Mouse (Mus musculus) CH12.LX (cell line): ENCODE measurements around the gene Ckap4. TPM values are rescaled to one million over a fixed set of nuclear protein-coding genes. Genes with fewer than 3 reads are reported as not detected.
A peak's percentile ranks its signal among the peaks of the same experiment; 100 is the strongest.

ENCODE experiments used
- DNase-seq: peaks from one replicate; pipeline ENCODE4 v3.0.0-alpha.2; 2013; ENCODE audit errors: extremely low read depth
- H3K27ac ChIP-seq: 2 replicates; pipeline ENCODE4 v1.5.1; 2012; ENCODE audit warnings: low read depth, mild to moderate bottlenecking, control low read depth, moderate library complexity; ENCODE audit not compliant: insufficient read depth
- H3K27me3 ChIP-seq: replicated peaks from 2 replicates; pipeline ENCODE3; 2012; ENCODE audit warnings: inconsistent platforms
- H3K36me3 ChIP-seq, 2 experiments: replicated peaks in 1 of 2; 2 replicates each; pipeline versions ENCODE3 to v1.6.1; 2012; ENCODE audit warnings: inconsistent platforms in 1 of 2, low read length in 1 of 2, mild to moderate bottlenecking in 1 of 2, mixed read lengths in 1 of 2, moderate library complexity in 1 of 2; ENCODE audit not compliant: control insufficient read depth in 1 of 2, insufficient read depth in 1 of 2
- H3K4me1 ChIP-seq, 2 experiments: 2 replicates each; pipeline ENCODE4 v1.6.1; 2012; ENCODE audit warnings: inconsistent platforms in 1 of 2, moderate library complexity in 1 of 2; ENCODE audit not compliant: insufficient read depth in 2 of 2, control insufficient read depth in 1 of 2
- H3K4me2 ChIP-seq: 2 replicates; pipeline ENCODE4 v1.6.1; 2012; ENCODE audit warnings: low read depth, mild to moderate bottlenecking, control low read depth; ENCODE audit not compliant: poor library complexity, insufficient read depth, severe bottlenecking
- H3K4me3 ChIP-seq, 3 experiments: fragments of 150-350 bp in 1 of 3; sonication (generic) in 1 of 3; replicated peaks in 1 of 3; 2 replicates each; pipeline versions ENCODE3 to v1.5.1; 2011 to 2012; ENCODE audit warnings: low read depth in 2 of 3, low read length in 2 of 3, mild to moderate bottlenecking in 2 of 3, moderate library complexity in 2 of 3, control low read depth in 1 of 3, improper control_type of control experiment in 1 of 3, inconsistent platforms in 1 of 3, mixed read lengths in 1 of 3; ENCODE audit not compliant: poor library complexity in 1 of 3
- H3K79me2 ChIP-seq: replicated peaks from 2 replicates; pipeline ENCODE4 v1.6.1; 2012; ENCODE audit warnings: mild to moderate bottlenecking, moderate library complexity; ENCODE audit not compliant: control insufficient read depth, poor library complexity, insufficient read depth, severe bottlenecking; ENCODE audit errors: extremely low read depth
- H3K9ac ChIP-seq: 2 replicates; pipeline ENCODE4 v1.6.1; 2012; ENCODE audit warnings: low read depth, mild to moderate bottlenecking, control low read depth, moderate library complexity; ENCODE audit not compliant: insufficient read depth
- H3K9me3 ChIP-seq: replicated peaks from 2 replicates; pipeline ENCODE3; 2012; ENCODE audit warnings: low read length, inconsistent platforms, mixed read lengths
- BHLHE40 ChIP-seq: IDR thresholded peaks from 2 replicates; pipeline ENCODE4 v1.6.1; 2011; ENCODE audit warnings: mild to moderate bottlenecking, low read depth, low read length, improper control_type of control experiment
- CHD1 ChIP-seq: IDR thresholded peaks from 2 replicates; pipeline ENCODE4 v1.6.1; 2012; ENCODE audit warnings: low read depth, low read length, improper control_type of control experiment, inconsistent platforms
- CHD2 ChIP-seq: IDR thresholded peaks from 2 replicates; pipeline ENCODE4 v1.6.1; 2011; ENCODE audit warnings: low read length, improper control_type of control experiment
- E2F4 ChIP-seq: IDR thresholded peaks from 2 replicates; pipeline ENCODE4 v1.6.1; 2011; ENCODE audit warnings: low read depth, low read length, improper control_type of control experiment; ENCODE audit not compliant: insufficient replicate concordance
- ELF1 ChIP-seq: IDR thresholded peaks from 2 replicates; pipeline ENCODE4 v1.6.1; 2014; ENCODE audit warnings: low read depth, mild to moderate bottlenecking, inconsistent platforms, low read length, improper control_type of control experiment
- EP300 ChIP-seq: IDR thresholded peaks from 2 replicates; pipeline ENCODE4 v1.6.1; 2011; ENCODE audit warnings: low read length, improper control_type of control experiment
- ETS1 ChIP-seq: conservative IDR thresholded peaks from 2 replicates; pipeline ENCODE4 v1.6.1; 2012; ENCODE audit warnings: low read depth, mild to moderate bottlenecking, inconsistent platforms, low read length, improper control_type of control experiment, moderate library complexity
- GABPA ChIP-seq: IDR thresholded peaks from 2 replicates; pipeline ENCODE4 v1.6.1; 2012; ENCODE audit warnings: low read depth, low read length, improper control_type of control experiment, inconsistent platforms; ENCODE audit not compliant: insufficient replicate concordance
- JUN ChIP-seq: IDR thresholded peaks from 2 replicates; pipeline ENCODE4 v1.6.1; 2011; ENCODE audit warnings: low read depth, mild to moderate bottlenecking, low read length, improper control_type of control experiment, moderate library complexity; ENCODE audit not compliant: insufficient read depth
- JUND ChIP-seq: conservative IDR thresholded peaks from 2 replicates; pipeline ENCODE4 v1.6.1; 2011; ENCODE audit warnings: low read depth, low read length, improper control_type of control experiment
- KAT2A ChIP-seq: IDR thresholded peaks from 2 replicates; pipeline ENCODE4 v1.6.1; 2012; ENCODE audit warnings: low read length, improper control_type of control experiment, inconsistent platforms; ENCODE audit not compliant: insufficient replicate concordance
- MAX ChIP-seq: IDR thresholded peaks from 2 replicates; pipeline ENCODE4 v1.6.1; 2011; ENCODE audit warnings: low read length, improper control_type of control experiment
- MAZ ChIP-seq: IDR thresholded peaks from 2 replicates; pipeline ENCODE4 v1.6.1; 2012; ENCODE audit warnings: low read depth, mild to moderate bottlenecking, inconsistent platforms, low read length, improper control_type of control experiment, moderate library complexity
- MEF2A ChIP-seq: IDR thresholded peaks from 2 replicates; pipeline ENCODE4 v1.6.1; 2014; ENCODE audit warnings: low read depth, mild to moderate bottlenecking, inconsistent platforms, low read length, improper control_type of control experiment, borderline replicate concordance
- MXI1 ChIP-seq: IDR thresholded peaks from 2 replicates; pipeline ENCODE4 v1.6.1; 2011; ENCODE audit warnings: mild to moderate bottlenecking, low read depth, low read length, improper control_type of control experiment
- NELFE ChIP-seq: IDR thresholded peaks from 2 replicates; pipeline ENCODE4 v1.6.1; 2011; ENCODE audit warnings: low read depth, low read length, improper control_type of control experiment
- NRF1 ChIP-seq: IDR thresholded peaks from 2 replicates; pipeline ENCODE4 v1.6.1; 2014; ENCODE audit warnings: low read depth, mild to moderate bottlenecking, inconsistent platforms, low read length, improper control_type of control experiment, moderate library complexity
- PAX5 ChIP-seq: IDR thresholded peaks from 2 replicates; pipeline ENCODE4 v1.6.1; 2012; ENCODE audit warnings: low read length, inconsistent platforms, mixed read lengths
- POLR2A ChIP-seq: IDR thresholded peaks from 2 replicates; pipeline ENCODE4 v1.6.1; 2011; ENCODE audit warnings: low read depth, mild to moderate bottlenecking, improper control_type of control experiment, low read length
- POLR2AphosphoS2 ChIP-seq: IDR thresholded peaks from 2 replicates; pipeline ENCODE4 v1.6.1; 2011; ENCODE audit warnings: low read depth, low read length, improper control_type of control experiment
- RAD21 ChIP-seq: IDR thresholded peaks from 2 replicates; pipeline ENCODE4 v1.6.1; 2011; ENCODE audit warnings: low read depth, mild to moderate bottlenecking, low read length, improper control_type of control experiment, moderate library complexity
- RCOR1 ChIP-seq: conservative IDR thresholded peaks from 2 replicates; pipeline ENCODE4 v1.6.1; 2012; ENCODE audit warnings: low read depth, mild to moderate bottlenecking, inconsistent platforms, low read length, improper control_type of control experiment
- SIN3A ChIP-seq: IDR thresholded peaks from 2 replicates; pipeline ENCODE4 v1.6.1; 2012; ENCODE audit warnings: low read length, improper control_type of control experiment, inconsistent platforms
- SMC3 ChIP-seq: IDR thresholded peaks from 2 replicates; pipeline ENCODE4 v1.6.1; 2011; ENCODE audit warnings: low read depth, low read length, improper control_type of control experiment
- TBP ChIP-seq: conservative IDR thresholded peaks from 2 replicates; pipeline ENCODE4 v1.6.1; 2011; ENCODE audit warnings: low read depth, low read length, improper control_type of control experiment
- TCF12 ChIP-seq: IDR thresholded peaks from 2 replicates; pipeline ENCODE4 v1.6.1; 2014; ENCODE audit warnings: low read depth, mild to moderate bottlenecking, inconsistent platforms, low read length, improper control_type of control experiment
- UBTF ChIP-seq: IDR thresholded peaks from 2 replicates; pipeline ENCODE4 v1.6.1; 2012; ENCODE audit warnings: low read depth, mild to moderate bottlenecking, inconsistent platforms, low read length, improper control_type of control experiment, moderate library complexity
- USF1 ChIP-seq: IDR thresholded peaks from 2 replicates; pipeline ENCODE4 v1.6.1; 2014; ENCODE audit warnings: low read depth, mild to moderate bottlenecking, inconsistent platforms, low read length, improper control_type of control experiment
- ZC3H11A ChIP-seq: IDR thresholded peaks from 2 replicates; pipeline ENCODE4 v1.6.1; 2012; ENCODE audit warnings: low read depth, mild to moderate bottlenecking, inconsistent platforms, low read length, improper control_type of control experiment
- ZKSCAN1 ChIP-seq: IDR thresholded peaks from 2 replicates; pipeline ENCODE4 v1.6.1; 2012; ENCODE audit warnings: low read depth, inconsistent platforms, low read length, improper control_type of control experiment, borderline replicate concordance
- ZNF384 ChIP-seq: IDR thresholded peaks from 2 replicates; pipeline ENCODE4 v1.6.1; 2012; ENCODE audit warnings: low read depth, low read length, improper control_type of control experiment, inconsistent platforms
- dilution Hi-C: fragments of 300-500 bp; cut with MboI; formaldehyde crosslinking; loops from 2 replicates; pipeline ENCODE4 v1.14.3; 2020; ENCODE audit warnings: low sequenced_read_pairs; ENCODE audit not compliant: extremely low pct_unique_long_range_greater_than_20kb, extremely low pct_ligation_motif_present
- in situ Hi-C: fragments of 300-500 bp; cut with MboI; formaldehyde crosslinking; loops from 3 replicates; pipeline ENCODE4 v1.14.3; 2019; ENCODE audit warnings: low sequenced_read_pairs, low pct_ligation_motif_present, low pct_unique_long_range_greater_than_20kb, mixed read lengths
- polyA plus RNA-seq: library from polyadenylated mRNA; unstranded; fragments of >175 nt; gene quantifications from 2 replicates; pipeline ENCODE4 v1.2.1, GENCODE M21; 2012; ENCODE audit warnings: low read depth; ENCODE audit not compliant: insufficient read length
- total RNA-seq, 2 experiments: library from RNA; depleted of rRNA; stranded (reverse); fragments of 300-350 nt in 1 of 2; fragments of >200 nt in 1 of 2; gene quantifications; 2 replicates each; pipeline ENCODE4 v1.2.3; 2012 to 2014

Gene Ckap4
- total and polyA plus RNA-seq, 3 experiments, result 24.4 to 71.2 (median 35.0) TPM

GRCm38 (mm10) chr10:84578738-84579137 is 44.9 kb upstream of the Ckap4 start:
- Histone ChIP-seq H3K4me2 (no peak overlapping the region), H3K27ac (no peak overlapping the region), H3K27me3 (peaks cover 4% of the 10 kb centered on the region), H3K9me3 (peaks cover 2% of the 10 kb centered on the region), H3K79me2 (no peaks in the 10 kb centered on the region), H3K4me3 (no peak overlapping the region), H3K4me1 (peaks cover 6 to 30% of the 10 kb centered on the region in 2 experiments), H3K9ac (no peak overlapping the region), H3K36me3 (no peaks in the 10 kb centered on the region)
- dilution Hi-C loops (no loop called here), in situ Hi-C loops (no loop called here)
- no peak for TF ChIP-seq RAD21
- no peak for TF ChIP-seq PAX5
- TF ChIP-seq CHD1, result no peak
- TF ChIP-seq ZC3H11A, result no peak
- TF ChIP-seq JUND, result no peak
- no peak for TF ChIP-seq TBP
- TF ChIP-seq TCF12, result no peak
- DNase-seq, result no peak

GRCm38 (mm10) chr10:84577071-84577727 is 43.3 kb upstream of the Ckap4 start:
- Histone ChIP-seq H3K4me1 (peaks cover 6 to 45% of the 10 kb centered on the region in 2 experiments), H3K9me3 (no peaks in the 10 kb centered on the region), H3K27ac (peak overlapping the region; percentile 29; the same call in 1 of the 2 replicates), H3K79me2 (no peaks in the 10 kb centered on the region), H3K4me3 (peak overlapping the region; percentile 78 to 93 (median 88)), H3K36me3 (no peaks in the 10 kb centered on the region), H3K27me3 (peaks cover 4% of the 10 kb centered on the region), H3K9ac (peak overlapping the region; percentile 60), H3K4me2 (peak overlapping the region; percentile 60)
- in situ Hi-C loops (no loop called here), dilution Hi-C loops (no loop called here)
- DNase-seq, result peak; percentile 65
- TF ChIP-seq KAT2A (no peak), POLR2A (no peak; the same call in 1 of the 2 replicates), ZC3H11A (no peak), POLR2AphosphoS2 (no peak), TBP (no peak), SIN3A (peak; percentile 75; the same call in 1 of the 2 replicates), ETS1 (no peak), JUND (no peak), MAZ (peak; percentile 67; the same call in 1 of the 2 replicates), MEF2A (no peak), GABPA (no peak), ZNF384 (no peak), ELF1 (peak; percentile 42; the same call in 1 of the 2 replicates), E2F4 (no peak), ZKSCAN1 (no peak), JUN (no peak), TCF12 (no peak), UBTF (no peak), NELFE (no peak), MAX (peak; percentile 88), BHLHE40 (peak; percentile 71), SMC3 (no peak), MXI1 (peak; percentile 85; the same call in 1 of the 2 replicates), RAD21 (no peak), USF1 (no peak), CHD1 (no peak), NRF1 (no peak), EP300 (no peak), RCOR1 (no peak), PAX5 (no peak), CHD2 (0 out of 2 replicates have a peak, but pooled peaks have one; percentile 40)
